Mouse (Mus musculus): ENCODE data around the gene Ralgps2.

Ralgps2 gene

GRCm38 (mm10) chr1:156955926-156956760 lies 16.7 kb upstream of the Ralgps2 start:
- in situ Hi-C loops (cut with MboI, MseI) = no loop called here

- in situ Hi-C loops (cut with MboI, MseI) = no loop called here
Observed at GRCm38 (mm10) chr1:156954216-156954615, 14.8 kb upstream of the Ralgps2 start.

- in situ Hi-C loops (cut with MboI, MseI) = no loop called here
Observed at GRCm38 (mm10) chr1:156950354-156950753, 10.9 kb upstream of the Ralgps2 start.

DNA sequence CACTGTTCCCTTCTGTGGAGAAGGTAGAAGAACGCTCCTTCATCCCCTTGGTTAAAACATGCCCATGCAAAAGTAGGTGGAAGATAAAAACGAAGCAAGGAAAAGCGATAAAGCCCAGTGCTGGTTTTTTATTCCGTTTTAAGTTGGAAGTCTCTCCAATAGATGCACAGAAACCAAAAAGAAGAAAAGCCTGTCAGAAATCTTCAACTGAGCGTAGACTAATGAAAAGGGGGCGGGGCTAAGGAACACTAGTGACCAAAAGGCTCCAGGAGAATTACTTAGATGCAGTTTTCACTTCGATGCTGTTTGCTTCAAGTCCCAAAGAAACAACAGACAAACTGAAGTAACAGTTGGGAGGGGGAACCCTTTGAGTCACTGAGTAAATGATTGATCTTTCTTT lies 1.2 kb upstream of the Ralgps2 start:
- in situ Hi-C loops (cut with MboI, MseI) = no loop called here

DNA sequence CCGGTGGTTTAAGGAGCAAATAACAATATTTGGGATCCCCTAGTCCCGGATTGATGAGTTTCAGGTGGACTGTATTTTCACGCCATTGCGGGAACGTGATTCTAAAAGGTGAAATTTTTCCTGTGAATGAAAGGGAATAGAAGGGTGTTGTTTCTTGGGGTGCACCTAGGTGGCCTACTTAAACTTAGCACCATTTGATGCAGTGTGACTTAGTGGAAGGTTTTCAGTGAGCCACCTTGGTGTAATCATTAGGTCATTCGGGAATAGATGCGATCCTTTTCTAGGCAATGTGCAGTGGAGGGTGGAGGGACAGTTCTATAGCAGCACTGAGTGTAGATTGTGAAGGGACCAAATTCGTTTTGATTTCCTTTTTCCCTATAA lies 706 bp upstream of the Ralgps2 start:
- in situ Hi-C loops (cut with MboI, MseI) = no loop called here

- in situ Hi-C loops (cut with MboI, MseI) = no loop called here
Observed at GRCm38 (mm10) chr1:156938705-156939242, 652 bp downstream of the Ralgps2 start.

GRCm38 (mm10) chr1:156937436-156937835 lies 2.0 kb downstream of the Ralgps2 start:
- in situ Hi-C loops (cut with MboI, MseI) = no loop called here

DNA sequence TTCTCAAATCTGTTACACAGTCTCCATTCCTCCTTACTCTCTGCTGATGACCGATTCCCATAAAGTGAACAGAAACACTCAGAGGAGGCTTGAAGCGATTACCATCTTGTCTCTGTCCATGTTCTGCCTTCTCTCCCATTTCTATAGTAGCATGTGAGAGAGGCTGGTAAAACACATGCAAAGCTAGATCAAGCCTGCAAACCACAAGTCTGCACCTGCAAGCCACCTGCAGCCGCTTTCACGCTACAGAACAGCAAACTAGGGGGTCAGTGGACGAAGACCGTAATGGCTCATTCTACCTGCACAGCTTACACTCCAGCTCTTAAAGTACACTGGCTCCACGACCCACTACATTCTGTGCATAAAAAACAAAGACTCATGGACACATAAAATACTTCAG lies 5.7 kb downstream of the Ralgps2 start:
- in situ Hi-C loops (cut with MboI, MseI) = no loop called here

- in situ Hi-C loops (cut with MboI, MseI) = no loop called here
Observed at GRCm38 (mm10) chr1:156932036-156932774, 7.2 kb downstream of the Ralgps2 start.

- in situ Hi-C loops (cut with MboI, MseI) = no loop called here
Observed at GRCm38 (mm10) chr1:156931106-156931870, 8.1 kb downstream of the Ralgps2 start.

- in situ Hi-C loops (cut with MboI, MseI) = no loop called here
Observed at GRCm38 (mm10) chr1:156930263-156930662, 9.2 kb downstream of the Ralgps2 start.

- in situ Hi-C loops (cut with MboI, MseI) = loop anchor here (10.0 kb wide), 1 partner anchor 1283 kb away; no protein-coding TSS in a partner anchor
Observed at GRCm38 (mm10) chr1:156928255-156928654, 11.2 kb downstream of the Ralgps2 start.

- in situ Hi-C loops (cut with MboI, MseI) = loop anchor here (10.0 kb wide), 1 partner anchor 1279 kb away; no protein-coding TSS in a partner anchor
Observed at GRCm38 (mm10) chr1:156923511-156923910, 15.9 kb downstream of the Ralgps2 start.

GRCm38 (mm10) chr1:156922921-156923320 lies 16.5 kb downstream of the Ralgps2 start:
- in situ Hi-C loops (cut with MboI, MseI) = loop anchor here (10.0 kb wide), 1 partner anchor 1278 kb away; no protein-coding TSS in a partner anchor

DNA sequence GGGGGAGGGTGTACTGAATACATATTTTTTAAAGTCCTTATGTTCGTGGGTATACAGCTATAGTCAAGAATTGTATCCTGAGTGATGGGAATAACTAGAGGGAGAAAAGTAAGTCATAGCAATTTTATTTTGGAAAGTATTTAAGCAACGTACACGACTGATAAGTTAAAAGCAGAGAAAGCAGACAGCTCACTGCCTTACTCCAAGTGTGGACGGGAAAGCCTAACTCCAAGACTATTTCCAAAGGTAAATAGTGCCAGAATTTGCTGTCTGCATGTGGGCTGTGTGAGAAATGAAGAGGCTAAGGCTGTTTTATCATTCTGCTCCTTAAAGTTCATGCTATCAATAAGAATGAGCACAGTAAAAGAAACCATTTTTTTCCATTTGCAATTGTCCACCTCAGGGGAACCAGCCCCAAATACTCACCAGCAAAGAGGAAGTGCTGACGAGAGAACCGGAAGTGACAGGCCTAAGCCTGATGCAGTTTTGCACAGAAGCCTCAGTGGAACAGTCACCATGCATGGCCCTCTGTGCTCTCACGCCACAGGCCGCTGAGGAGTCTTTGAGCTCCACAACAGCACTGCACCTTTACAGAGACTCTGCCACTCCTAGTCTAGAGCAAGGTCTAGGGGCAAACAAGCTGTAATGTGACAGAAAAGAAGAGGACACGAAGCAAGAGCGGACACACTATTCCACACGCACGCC lies 18.0 kb downstream of the Ralgps2 start:
- in situ Hi-C loops (cut with MboI, MseI) = loop anchor here (10.0 kb wide), 1 partner anchor 1277 kb away; no protein-coding TSS in a partner anchor

DNA sequence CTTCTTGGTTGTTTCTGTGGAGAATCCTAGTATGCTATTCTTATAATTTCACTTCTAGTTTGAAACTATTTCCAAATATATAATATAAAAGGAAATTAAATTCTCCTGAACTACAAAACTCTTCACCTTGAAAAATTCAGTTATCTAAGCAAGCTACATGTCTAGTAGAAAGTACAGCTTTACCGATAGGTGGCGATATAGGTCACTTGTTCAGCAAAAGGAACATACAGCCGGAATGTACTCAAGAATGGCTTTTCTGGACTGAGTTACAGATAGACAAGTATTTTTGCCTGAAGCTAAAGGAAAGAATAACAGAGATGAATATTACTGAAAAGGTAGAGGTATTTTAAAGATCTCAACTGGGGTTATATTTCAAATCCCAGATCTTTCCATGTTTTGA lies 22.0 kb downstream of the Ralgps2 start:
- in situ Hi-C loops (cut with MboI, MseI) = loop anchor here (5.0 kb wide), 1 partner anchor 160 kb away; no protein-coding TSS in a partner anchor

DNA sequence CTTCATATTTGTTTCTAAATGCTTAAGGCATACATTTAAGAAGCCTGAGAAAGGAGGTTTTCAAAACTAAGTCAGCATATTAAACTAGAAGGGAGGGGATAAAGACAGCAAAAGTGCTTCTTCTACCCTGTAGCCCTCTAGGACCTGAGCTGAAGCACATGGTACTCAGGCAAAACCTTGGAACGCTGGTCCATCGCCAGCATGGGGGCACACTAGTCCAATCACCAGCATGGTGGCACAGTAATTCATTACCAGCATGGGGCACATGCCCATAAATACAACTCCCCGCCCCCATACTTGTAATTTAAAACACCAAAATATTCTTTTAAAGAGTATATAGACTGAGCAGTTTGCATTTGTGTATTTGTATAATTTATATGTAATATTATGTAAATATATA lies 23.1 kb downstream of the Ralgps2 start:
- in situ Hi-C loops (cut with MboI, MseI) = loop anchor here (5.0 kb wide), 1 partner anchor 161 kb away; no protein-coding TSS in a partner anchor

- in situ Hi-C loops (cut with MboI, MseI) = loop anchor here (5.0 kb wide), 1 partner anchor 162 kb away; no protein-coding TSS in a partner anchor
Observed at GRCm38 (mm10) chr1:156914942-156915341, 24.5 kb downstream of the Ralgps2 start.

GRCm38 (mm10) chr1:156913190-156913589 lies 26.2 kb downstream of the Ralgps2 start:
- in situ Hi-C loops (cut with MboI, MseI) = no loop called here

DNA sequence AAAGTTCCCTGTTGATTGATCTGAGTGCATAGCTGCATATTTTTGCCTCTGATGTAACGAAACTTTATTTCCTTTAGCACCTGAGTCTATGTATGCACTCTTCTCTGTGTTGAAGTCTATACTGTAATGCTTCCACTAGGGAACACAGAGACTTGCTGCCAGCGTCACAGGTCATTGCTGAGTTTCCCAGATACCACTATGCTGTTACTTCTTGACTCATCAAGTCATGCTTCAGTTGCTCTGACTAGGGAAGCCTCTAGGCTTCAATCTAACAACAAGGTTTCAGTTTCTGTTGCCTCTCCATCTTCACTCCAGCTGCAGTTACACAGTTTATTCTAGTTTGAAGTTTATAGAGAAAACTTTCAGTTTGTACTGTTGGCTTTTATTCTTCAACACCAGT lies 28.5 kb downstream of the Ralgps2 start:
- in situ Hi-C loops (cut with MboI, MseI) = no loop called here

DNA sequence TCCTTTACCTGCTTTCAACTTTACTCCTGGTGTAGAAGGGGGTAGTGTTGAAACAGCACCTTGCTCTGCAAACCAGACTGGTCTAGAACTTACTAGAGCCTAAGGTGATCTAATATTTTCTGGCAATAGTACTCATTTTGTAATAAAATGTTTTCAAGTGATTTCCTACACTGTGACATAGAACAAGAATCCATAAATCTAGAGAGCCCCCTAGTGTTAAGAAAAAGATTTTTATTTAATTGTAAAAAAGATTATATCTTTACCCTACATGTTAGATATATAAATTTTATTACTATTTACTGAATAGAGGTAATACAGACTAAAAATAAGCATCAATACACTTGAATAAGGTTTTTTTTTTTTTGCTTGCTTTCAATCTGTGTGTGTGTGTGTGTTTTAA lies 29.6 kb downstream of the Ralgps2 start:
- in situ Hi-C loops (cut with MboI, MseI) = loop anchor here (5.0 kb wide), 1 partner anchor 168 kb away; no protein-coding TSS in a partner anchor

Data from T-helper 2 cell (primary cell).